Mouse (Mus musculus): ENCODE results near the gene Ppfibp2.

GRCm38 (mm10) chr7:107683162-107683561, 88.2 kb downstream of the Ppfibp2 start:
- no peak for TF ChIP-seq CTCF (IDR thresholded peaks at IDR 0.05; ENCODE audit: low read depth, low read length)
- TF ChIP-seq GATA1 (IDR thresholded peaks at IDR 0.05; ENCODE audit: borderline replicate concordance, low read length), result no peak
- TF ChIP-seq TAL1 (conservative IDR thresholded peaks at IDR 0.05; ENCODE audit: low read depth, low read length), result no peak
- TF ChIP-seq POLR2AphosphoS5 (IDR thresholded peaks at IDR 0.05; ENCODE audit: insufficient replicate concordance, low read depth, low read length), result no peak
